Mouse (Mus musculus): ENCODE results near the gene Noc3l. TPM values are rescaled to one million over a fixed set of nuclear protein-coding genes. Genes with fewer than 3 reads are reported as not detected.

Gene Noc3l
- polyA plus RNA-seq (2015; fragmentation: Nextera tagmentation; extraction: Ambion mirVana), result 5.3 and 5.9 TPM in 2 replicates

DNA sequence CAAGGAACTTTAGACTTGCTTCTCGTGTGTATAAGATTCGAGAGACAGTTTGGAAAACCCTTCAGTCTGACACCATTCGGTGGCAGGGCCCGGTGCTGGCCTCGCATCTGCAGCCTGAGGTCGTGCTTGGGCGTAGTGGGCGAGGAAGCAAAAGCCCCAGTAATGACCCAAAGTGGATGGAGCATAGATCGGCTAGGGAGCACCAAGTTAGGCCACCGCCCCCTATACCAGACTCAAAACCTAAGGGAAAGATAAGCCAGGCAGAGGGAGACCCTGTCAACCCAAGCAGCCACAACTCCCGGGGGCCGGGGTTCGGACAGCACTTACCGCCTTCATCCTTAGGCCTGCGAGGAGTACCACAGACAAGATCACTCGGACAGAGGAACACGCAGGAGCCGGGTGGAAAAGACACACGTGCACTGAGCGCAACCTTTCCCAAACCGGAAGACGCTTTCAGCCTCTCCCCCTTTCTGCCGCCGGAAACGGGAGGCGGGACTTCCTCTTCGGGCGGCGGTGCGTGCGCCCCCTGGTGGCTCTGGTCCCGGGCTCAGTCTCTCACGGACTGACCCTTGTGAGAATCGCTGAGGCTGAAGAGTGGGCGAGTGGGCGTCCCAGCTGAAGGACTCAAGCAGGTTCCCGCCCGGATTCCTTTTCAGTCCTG, at the start of gene Noc3l:
TSS of gene Noc3l (minus strand) at position 472 of the 661 bp plus-strand sequence.
- peak within 1 kb of the TSS; percentile 83 for H3K9ac ChIP-seq (ENCODE audit: low read depth, low read length)
- H3K27ac ChIP-seq (ENCODE audit: low read length), result 0 out of 2 replicates have a peak within 1 kb of the TSS, but pooled peaks have one; percentile 2
- peak; percentile 99 for ATAC-seq
- peak within 1 kb of the TSS; percentile 74 for H3K4me3 ChIP-seq (ENCODE audit: low read length)
- peaks cover 6% of the 10 kb centered on the region; the same call in 1 of the 2 replicates for H3K36me3 ChIP-seq (ENCODE audit: control insufficient read depth, insufficient read depth, low read length)
- peak within 1 kb of the TSS; percentile 74 for H3K4me2 ChIP-seq (ENCODE audit: low read depth, low read length)
- H3K9me3 ChIP-seq (ENCODE audit: control insufficient read depth, low read length), result no peaks in the 10 kb centered on the region
- H3K27me3 ChIP-seq (replicated peaks; ENCODE audit: control insufficient read depth, insufficient read depth, low read length), result no peaks in the 10 kb centered on the region
- peaks cover 5% of the 10 kb centered on the region for H3K4me1 ChIP-seq (ENCODE audit: control insufficient read depth, insufficient read depth, low read length)
- under 1% methylated on average over 38 of the region's 38 CpGs for WGBS

DNA sequence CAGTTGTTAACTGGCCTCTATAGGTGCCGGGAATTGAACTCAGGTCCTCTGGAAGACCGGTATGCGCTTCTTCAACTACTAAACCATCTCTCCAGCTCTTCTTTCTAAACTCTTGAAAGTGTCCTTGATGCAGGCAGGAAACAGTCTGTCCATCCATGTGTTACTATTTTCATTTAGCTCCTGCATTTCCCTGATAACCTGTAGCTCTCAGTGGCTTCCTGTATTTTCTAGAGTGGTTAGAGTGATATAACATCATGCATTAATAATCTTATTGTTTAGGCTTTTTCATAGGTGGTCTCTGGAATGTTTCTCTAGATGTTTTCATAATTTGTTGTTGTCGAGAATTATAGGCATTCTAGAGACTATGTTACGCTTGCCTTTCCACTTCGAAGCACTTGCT, 43.5 kb upstream of the Noc3l start:
- 90% methylated on average over 6 of the region's 6 CpGs for WGBS
- no peaks in the 10 kb centered on the region for H3K4me1 ChIP-seq (ENCODE audit: control insufficient read depth, insufficient read depth, low read length)
- H3K4me3 ChIP-seq (ENCODE audit: low read length), result no peak overlapping the region
- no peak overlapping the region for H3K4me2 ChIP-seq (ENCODE audit: low read depth, low read length)
- no peaks in the 10 kb centered on the region; the same call in 1 of the 2 replicates for H3K9me3 ChIP-seq (ENCODE audit: control insufficient read depth, low read length)
- no peak overlapping the region for H3K27ac ChIP-seq (ENCODE audit: low read length)
- no peak overlapping the region for H3K9ac ChIP-seq (ENCODE audit: low read depth, low read length)
- ATAC-seq, result no peak
- H3K36me3 ChIP-seq (ENCODE audit: control insufficient read depth, insufficient read depth, low read length), result no peaks in the 10 kb centered on the region
- H3K27me3 ChIP-seq (replicated peaks; ENCODE audit: control insufficient read depth, insufficient read depth, low read length), result no peaks in the 10 kb centered on the region

DNA sequence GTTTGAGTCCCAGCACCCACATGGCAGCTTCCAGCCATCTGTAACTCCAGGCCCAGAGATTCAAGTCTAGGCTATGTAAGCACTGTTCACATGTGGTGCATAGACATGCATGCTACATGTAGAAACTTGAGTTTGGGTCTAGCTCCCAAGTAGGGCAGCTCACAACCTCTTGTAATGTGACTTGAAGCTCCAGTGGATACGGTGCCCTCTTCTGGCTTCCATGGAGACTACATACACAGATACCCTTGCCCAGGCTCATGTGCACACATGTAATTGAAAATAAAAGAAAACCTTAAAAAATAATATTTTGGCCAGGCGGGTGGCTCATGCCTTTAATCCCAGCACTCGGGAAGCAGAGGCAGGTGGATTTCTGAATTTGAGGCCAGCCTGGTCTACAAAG, 39.2 kb upstream of the Noc3l start:
- Histone ChIP-seq H3K9ac (ENCODE audit: low read depth, low read length) (no peak overlapping the region), H3K4me3 (ENCODE audit: low read length) (no peak overlapping the region), H3K9me3 (ENCODE audit: control insufficient read depth, low read length) (no peaks in the 10 kb centered on the region; the same call in 1 of the 2 replicates), H3K27ac (ENCODE audit: low read length) (no peak overlapping the region), H3K27me3 (replicated peaks; ENCODE audit: control insufficient read depth, insufficient read depth, low read length) (no peaks in the 10 kb centered on the region), H3K36me3 (ENCODE audit: control insufficient read depth, insufficient read depth, low read length) (no peaks in the 10 kb centered on the region), H3K4me1 (ENCODE audit: control insufficient read depth, insufficient read depth, low read length) (no peaks in the 10 kb centered on the region), H3K4me2 (ENCODE audit: low read depth, low read length) (no peak overlapping the region)
- no peak for ATAC-seq
- WGBS, result 93% methylated on average over 3 of the region's 3 CpGs

DNA sequence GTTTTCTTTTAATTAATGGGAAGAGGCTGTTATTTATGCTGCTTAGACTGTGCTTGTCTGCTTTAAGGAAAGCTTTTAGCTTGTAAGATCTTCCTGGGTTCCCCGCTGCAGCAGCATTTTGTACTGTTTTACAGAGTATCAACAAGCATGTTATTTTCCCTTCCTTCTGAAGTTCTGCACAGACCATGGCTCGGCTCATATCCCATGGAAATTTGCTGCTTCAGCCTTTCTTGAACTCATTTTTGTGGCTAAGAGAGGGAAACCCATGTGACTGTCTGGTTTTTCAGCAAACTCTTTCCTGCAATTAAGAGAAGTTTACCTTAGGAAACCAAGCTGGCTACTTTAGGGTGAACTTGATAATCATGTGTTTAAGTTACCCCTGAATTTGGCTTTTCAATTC, 27.3 kb upstream of the Noc3l start:
- no peaks in the 10 kb centered on the region for H3K4me1 ChIP-seq (ENCODE audit: control insufficient read depth, insufficient read depth, low read length)
- H3K4me2 ChIP-seq (ENCODE audit: low read depth, low read length), result no peak overlapping the region
- H3K36me3 ChIP-seq (ENCODE audit: control insufficient read depth, insufficient read depth, low read length), result no peaks in the 10 kb centered on the region
- no peak overlapping the region for H3K9ac ChIP-seq (ENCODE audit: low read depth, low read length)
- no peak overlapping the region for H3K27ac ChIP-seq (ENCODE audit: low read length)
- H3K4me3 ChIP-seq (ENCODE audit: low read length), result no peak overlapping the region
- ATAC-seq, result no peak
- WGBS, result 64% methylated on average over 2 of the region's 2 CpGs
- no peaks in the 10 kb centered on the region for H3K9me3 ChIP-seq (ENCODE audit: control insufficient read depth, low read length)
- H3K27me3 ChIP-seq (replicated peaks; ENCODE audit: control insufficient read depth, insufficient read depth, low read length), result no peaks in the 10 kb centered on the region

DNA sequence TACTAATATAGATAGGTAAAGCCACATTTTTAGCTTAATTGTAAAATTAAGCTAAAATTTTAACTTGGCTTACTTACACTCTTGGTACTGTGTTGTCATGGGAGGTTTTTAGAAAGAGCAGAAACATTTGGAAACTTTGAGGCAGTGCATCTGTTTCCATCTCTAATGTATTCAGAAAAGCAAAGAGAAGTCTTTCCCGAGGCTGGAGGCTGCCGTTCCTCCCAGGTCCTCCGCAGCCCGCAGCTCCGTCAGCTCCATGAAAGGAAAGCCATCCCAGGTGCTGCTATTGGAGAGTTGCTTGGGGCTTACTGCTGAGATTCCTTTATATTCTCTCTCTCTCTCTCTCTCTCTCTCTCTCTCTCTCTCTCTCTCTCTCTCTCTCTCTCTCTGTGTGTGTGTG, 25.8 kb upstream of the Noc3l start:
- H3K4me3 ChIP-seq (ENCODE audit: low read length), result no peak overlapping the region

DNA sequence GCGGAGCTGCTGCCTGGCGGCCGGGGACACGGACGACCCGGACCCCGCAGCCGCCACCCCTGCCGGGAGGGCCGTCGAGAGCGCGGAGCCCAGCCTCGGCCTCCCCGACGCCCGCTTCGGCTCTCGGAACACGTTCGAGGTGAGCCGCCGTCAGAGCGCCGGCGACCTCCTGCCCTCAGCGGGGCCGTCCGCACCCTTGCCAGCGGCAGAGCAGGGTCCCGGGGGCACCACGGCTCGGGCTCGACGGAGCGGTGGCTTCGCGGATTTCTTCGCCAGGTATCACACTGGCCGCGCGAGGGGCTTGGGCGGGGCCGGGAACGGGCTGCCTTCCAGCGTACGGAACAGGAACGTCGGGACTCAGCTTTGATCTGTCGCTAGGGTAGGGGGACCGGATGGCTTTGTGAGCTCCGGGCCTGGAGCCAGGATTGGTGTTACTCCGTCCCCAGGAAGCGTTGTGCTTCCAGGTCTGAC, 18.2 kb upstream of the Noc3l start:
- Histone ChIP-seq H3K4me2 (ENCODE audit: low read depth, low read length) (peak overlapping the region; percentile 76), H3K4me3 (ENCODE audit: low read length) (peak overlapping the region; percentile 87), H3K27me3 (replicated peaks; ENCODE audit: control insufficient read depth, insufficient read depth, low read length) (no peaks in the 10 kb centered on the region), H3K9ac (ENCODE audit: low read depth, low read length) (peak overlapping the region; percentile 86), H3K27ac (ENCODE audit: low read length) (peak overlapping the region; percentile 86), H3K9me3 (ENCODE audit: control insufficient read depth, low read length) (no peaks in the 10 kb centered on the region), H3K36me3 (ENCODE audit: control insufficient read depth, insufficient read depth, low read length) (no peaks in the 10 kb centered on the region), H3K4me1 (ENCODE audit: control insufficient read depth, insufficient read depth, low read length) (0 out of 2 replicates have a peak, but pooled peaks cover 3% of the 10 kb centered on the region)
- ATAC-seq, result peak; percentile 45
- WGBS, result 2% methylated on average over 50 of the region's 54 CpGs

More for the DNA sequence above, 25.8 kb upstream of the Noc3l start:
- no peak overlapping the region for H3K4me2 ChIP-seq (ENCODE audit: low read depth, low read length)
- H3K36me3 ChIP-seq (ENCODE audit: control insufficient read depth, insufficient read depth, low read length), result no peaks in the 10 kb centered on the region
- ATAC-seq, result no peak
- no peaks in the 10 kb centered on the region for H3K4me1 ChIP-seq (ENCODE audit: control insufficient read depth, insufficient read depth, low read length)
- no peak overlapping the region for H3K9ac ChIP-seq (ENCODE audit: low read depth, low read length)
- no peak overlapping the region for H3K27ac ChIP-seq (ENCODE audit: low read length)
- no peaks in the 10 kb centered on the region for H3K27me3 ChIP-seq (replicated peaks; ENCODE audit: control insufficient read depth, insufficient read depth, low read length)
- WGBS, result 81% methylated on average over 5 of the region's 5 CpGs
- H3K9me3 ChIP-seq (ENCODE audit: control insufficient read depth, low read length), result no peaks in the 10 kb centered on the region

DNA sequence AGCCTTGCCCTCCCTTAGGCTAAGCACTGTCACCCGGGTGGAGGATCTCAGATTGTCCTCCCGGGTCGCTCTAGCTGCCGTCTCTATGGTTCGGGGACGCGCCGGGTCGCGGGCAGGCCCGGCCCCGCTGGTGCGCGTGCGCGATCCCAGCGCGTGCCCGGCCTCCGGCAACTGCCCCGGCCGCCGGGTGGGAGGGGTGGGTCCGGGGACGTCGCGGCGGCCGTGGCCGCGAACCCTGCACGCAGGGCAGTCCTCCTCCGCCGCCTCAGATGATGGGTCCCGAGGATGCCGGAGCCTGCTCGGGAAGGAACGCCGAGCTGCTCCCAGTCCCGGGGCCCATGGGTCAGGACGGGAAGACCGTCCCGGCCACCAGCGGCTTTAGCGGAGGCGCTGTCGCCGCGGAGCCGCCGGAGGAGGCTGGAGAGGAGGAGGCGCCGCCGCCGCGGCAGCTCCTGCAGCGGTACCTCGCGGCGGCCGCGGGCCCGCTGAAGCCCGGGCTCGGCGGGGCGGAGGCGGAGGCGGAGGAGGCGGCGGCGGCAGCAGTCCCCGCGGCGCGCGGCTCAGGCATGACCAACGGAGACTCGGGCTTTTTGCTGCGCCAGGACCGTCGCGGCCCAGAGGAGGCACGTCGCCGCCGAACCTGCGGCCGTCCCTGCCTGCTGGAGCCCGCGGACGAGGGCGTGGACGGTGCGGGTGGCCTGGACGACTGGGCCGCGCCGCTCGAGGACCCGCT, 17.6 kb upstream of the Noc3l start, which contains the start of gene Tbc1d12:
TSS of gene Tbc1d12 (plus strand) at position 142 of the 733 bp plus-strand sequence.
- whole genome bisulfite sequencing, result under 1% methylated on average over 63 of the region's 101 CpGs
- peak; percentile 94 for ATAC-seq
- no peaks in the 10 kb centered on the region for H3K9me3 ChIP-seq (ENCODE audit: control insufficient read depth, low read length)
- H3K4me3 ChIP-seq (ENCODE audit: low read length), result peak within 1 kb of the TSS; percentile 87
- H3K27ac ChIP-seq (ENCODE audit: low read length), result peak within 1 kb of the TSS; percentile 86
- H3K4me1 ChIP-seq (ENCODE audit: control insufficient read depth, insufficient read depth, low read length), result 0 out of 2 replicates have a peak, but pooled peaks cover 3% of the 10 kb centered on the region
- no peaks in the 10 kb centered on the region for H3K36me3 ChIP-seq (ENCODE audit: control insufficient read depth, insufficient read depth, low read length)
- peak within 1 kb of the TSS; percentile 86 for H3K9ac ChIP-seq (ENCODE audit: low read depth, low read length)
- H3K27me3 ChIP-seq (replicated peaks; ENCODE audit: control insufficient read depth, insufficient read depth, low read length), result no peaks in the 10 kb centered on the region
- H3K4me2 ChIP-seq (ENCODE audit: low read depth, low read length), result peak within 1 kb of the TSS; percentile 76

DNA sequence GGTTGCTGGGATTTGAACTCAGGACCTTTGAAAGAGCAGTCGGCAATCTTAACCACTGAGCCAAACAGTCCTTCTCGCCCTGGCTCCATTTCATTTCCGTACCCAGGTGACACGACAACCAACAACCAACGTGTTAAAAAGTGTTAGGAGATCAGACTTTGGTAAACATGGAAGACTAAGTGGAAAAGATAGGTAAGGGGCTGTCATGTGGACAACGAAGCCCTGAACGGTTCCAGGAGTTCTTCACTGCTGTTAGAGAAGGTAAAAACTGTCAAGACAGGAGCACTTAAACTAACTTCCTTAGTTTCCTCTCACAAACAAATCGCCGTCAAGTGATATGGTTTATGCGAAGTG, 17.0 kb upstream of the Noc3l start:
- WGBS, result 22% methylated on average over 10 of the region's 10 CpGs
- no peaks in the 10 kb centered on the region for H3K36me3 ChIP-seq (ENCODE audit: control insufficient read depth, insufficient read depth, low read length)

DNA sequence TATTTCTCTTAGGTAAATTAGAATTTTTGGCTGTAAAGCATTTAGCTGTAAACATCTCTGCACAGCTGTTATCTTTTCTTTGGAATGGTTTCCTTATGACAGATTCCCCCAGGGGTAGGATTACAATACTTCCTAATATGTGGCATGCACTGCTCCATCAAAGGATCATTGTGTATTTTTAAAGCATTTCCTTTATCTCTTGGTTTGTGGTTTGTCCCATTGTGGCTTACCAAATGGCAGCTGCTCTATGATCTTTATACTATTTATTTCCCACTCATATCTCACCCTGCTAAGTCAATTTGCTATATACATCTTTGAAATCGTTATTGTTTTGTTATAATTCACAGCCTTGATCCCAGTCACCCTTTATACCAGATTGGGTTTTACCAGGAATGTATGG, 14.2 kb upstream of the Noc3l start:
- 55% methylated on average over 1 of the region's 1 CpGs for WGBS
- H3K9ac ChIP-seq (ENCODE audit: low read depth, low read length), result no peak overlapping the region
- ATAC-seq, result no peak
- no peak overlapping the region for H3K4me2 ChIP-seq (ENCODE audit: low read depth, low read length)
- no peaks in the 10 kb centered on the region for H3K36me3 ChIP-seq (ENCODE audit: control insufficient read depth, insufficient read depth, low read length)
- H3K4me1 ChIP-seq (ENCODE audit: control insufficient read depth, insufficient read depth, low read length), result 0 out of 2 replicates have a peak, but pooled peaks cover 3% of the 10 kb centered on the region
- no peak overlapping the region for H3K27ac ChIP-seq (ENCODE audit: low read length)
- no peaks in the 10 kb centered on the region for H3K9me3 ChIP-seq (ENCODE audit: control insufficient read depth, low read length)
- H3K4me3 ChIP-seq (ENCODE audit: low read length), result no peak overlapping the region
- no peaks in the 10 kb centered on the region for H3K27me3 ChIP-seq (replicated peaks; ENCODE audit: control insufficient read depth, insufficient read depth, low read length)

More for the DNA sequence above, 17.0 kb upstream of the Noc3l start:
- H3K9me3 ChIP-seq (ENCODE audit: control insufficient read depth, low read length), result no peaks in the 10 kb centered on the region
- H3K27ac ChIP-seq (ENCODE audit: low read length), result peak overlapping the region; percentile 63; the same call in 1 of the 2 replicates
- H3K27me3 ChIP-seq (replicated peaks; ENCODE audit: control insufficient read depth, insufficient read depth, low read length), result no peaks in the 10 kb centered on the region
- peak overlapping the region; percentile 87 for H3K4me3 ChIP-seq (ENCODE audit: low read length)
- ATAC-seq, result no peak
- 0 out of 2 replicates have a peak, but pooled peaks cover 3% of the 10 kb centered on the region for H3K4me1 ChIP-seq (ENCODE audit: control insufficient read depth, insufficient read depth, low read length)
- H3K4me2 ChIP-seq (ENCODE audit: low read depth, low read length), result peak overlapping the region; percentile 76
- H3K9ac ChIP-seq (ENCODE audit: low read depth, low read length), result peak overlapping the region; percentile 86
